Mouse (Mus musculus): ENCODE measurements around the gene Cldn4. TPM values are rescaled to one million over a fixed set of nuclear protein-coding genes. Genes with fewer than 3 reads are reported as not detected.
"Not testable (repeated sequence)": the region's sequence is repeated elsewhere in the genome, so short reads cannot be mapped to it uniquely, and the experiment has no call there.

The Cldn4 gene
- polyA plus RNA-seq, 1 experiment from 2014 or later: 0.85 TPM

GRCm38 (mm10) chr5:134947420-134948084 lies 818 bp upstream of the Cldn4 start:
- Histone ChIP-seq H3K9me3 (ENCODE audit: control insufficient read depth, low read length) (no peaks in the 10 kb centered on the region), H3K4me3 (ENCODE audit: control insufficient read depth in 1 of 2, insufficient read depth in 1 of 2, low read depth in 1 of 2, low read length in 2 of 2) (no peak overlapping the region), H3K36me3 (ENCODE audit: control insufficient read depth, insufficient read depth, low read length) (no peaks in the 10 kb centered on the region), H3K9ac (ENCODE audit: low read length) (no peak overlapping the region), H3K27ac (replicated peaks in 1 of 2; ENCODE audit: control insufficient read depth in 1 of 2, insufficient read depth in 1 of 2, low read depth in 2 of 2, low read length in 2 of 2) (no peak overlapping the region), H3K27me3 (ENCODE audit: control insufficient read depth, insufficient read depth, low read length) (peaks cover 24% of the 10 kb centered on the region), H3K4me1 (ENCODE audit: control insufficient read depth in 2 of 2, insufficient read depth in 2 of 2, low read length in 2 of 2) (peaks cover 24 to 28% of the 10 kb centered on the region in 2 experiments), H3K4me2 (ENCODE audit: low read length) (no peak overlapping the region)
- ATAC-seq (ENCODE audit: insufficient number of reproducible peaks, insufficient read depth, low FRiP score, low read depth): no peak
- 55% methylated on average over 5 of the region's 5 CpGs for WGBS

- no peak overlapping the region; a peak in 1 of 4 replicates for H3K4me3 ChIP-seq (ENCODE audit: control insufficient read depth in 1 of 2, insufficient read depth in 1 of 2, low read depth in 1 of 2, low read length in 2 of 2)
- WGBS: 30% methylated on average over 43 of the region's 43 CpGs
- H3K36me3 ChIP-seq (ENCODE audit: control insufficient read depth, insufficient read depth, low read length): no peaks in the 10 kb centered on the region
- H3K27ac ChIP-seq (replicated peaks in 1 of 2; ENCODE audit: control insufficient read depth in 1 of 2, insufficient read depth in 1 of 2, low read depth in 2 of 2, low read length in 2 of 2): no peak overlapping the region
- peak overlapping the region; percentile 39 for H3K4me2 ChIP-seq (ENCODE audit: low read length)
- H3K9me3 ChIP-seq (ENCODE audit: control insufficient read depth, low read length): no peaks in the 10 kb centered on the region
- no peak overlapping the region for H3K9ac ChIP-seq (ENCODE audit: low read length)
- H3K4me1 ChIP-seq (ENCODE audit: control insufficient read depth in 2 of 2, insufficient read depth in 2 of 2, low read length in 2 of 2): peaks cover 18 to 22% of the 10 kb centered on the region in 2 experiments
- H3K27me3 ChIP-seq (ENCODE audit: control insufficient read depth, insufficient read depth, low read length): peaks cover 24% of the 10 kb centered on the region
- no peak for ATAC-seq (ENCODE audit: insufficient number of reproducible peaks, insufficient read depth, low FRiP score, low read depth)
These were observed 474 bp downstream of the Cldn4 start for GRCm38 (mm10) chr5:134946063-134946856.

DNA sequence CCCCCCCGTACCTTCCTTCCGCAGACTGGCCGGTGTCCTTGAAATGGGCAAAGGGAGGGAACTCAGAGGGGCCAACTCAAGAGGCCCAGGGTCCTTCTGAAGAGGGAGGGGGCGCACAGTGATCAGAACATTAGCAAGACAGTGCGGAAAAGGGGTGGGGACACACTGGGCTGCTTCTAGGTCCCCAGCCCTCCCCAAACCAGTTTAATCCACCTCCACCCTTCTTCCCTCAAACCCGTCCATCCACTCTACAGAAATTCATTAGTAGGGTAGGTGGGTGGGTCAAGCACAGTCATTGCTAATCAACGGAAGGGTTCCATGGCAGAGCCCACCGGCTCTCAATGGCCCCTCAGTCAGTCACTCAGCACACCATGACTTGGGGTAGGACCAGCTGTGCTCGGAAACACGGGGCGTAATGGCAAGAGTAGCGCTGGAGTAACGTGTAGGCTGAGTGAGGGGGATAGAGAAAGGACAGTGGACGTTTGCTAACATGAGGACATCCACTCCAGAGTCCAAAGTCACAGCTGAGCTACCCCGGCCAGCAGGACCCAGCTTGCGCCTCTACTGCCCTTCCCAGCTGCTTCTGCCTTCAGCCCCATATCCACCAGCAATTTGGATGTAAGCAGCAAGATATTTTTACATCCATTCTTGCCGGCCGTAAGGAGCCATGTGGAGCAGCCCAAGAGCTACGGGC lies 1.3 kb downstream of the Cldn4 start:
- Histone ChIP-seq H3K9ac (ENCODE audit: low read length) (no peak overlapping the region), H3K27ac (replicated peaks in 1 of 2; ENCODE audit: control insufficient read depth in 1 of 2, insufficient read depth in 1 of 2, low read depth in 2 of 2, low read length in 2 of 2) (no peak overlapping the region), H3K4me2 (ENCODE audit: low read length) (no peak overlapping the region)

GRCm38 (mm10) chr5:134944179-134944578 lies 2.6 kb downstream of the Cldn4 start:
- ATAC-seq (ENCODE audit: insufficient number of reproducible peaks, insufficient read depth, low FRiP score, low read depth): no peak
- Histone ChIP-seq H3K27me3 (ENCODE audit: control insufficient read depth, insufficient read depth, low read length) (peaks cover 24% of the 10 kb centered on the region), H3K4me3 (ENCODE audit: control insufficient read depth in 1 of 2, insufficient read depth in 1 of 2, low read depth in 1 of 2, low read length in 2 of 2) (no peak overlapping the region), H3K4me1 (ENCODE audit: control insufficient read depth in 2 of 2, insufficient read depth in 2 of 2, low read length in 2 of 2) (peaks cover 11 to 14% of the 10 kb centered on the region in 2 experiments), H3K36me3 (ENCODE audit: control insufficient read depth, insufficient read depth, low read length) (no peaks in the 10 kb centered on the region), H3K27ac (replicated peaks in 1 of 2; ENCODE audit: control insufficient read depth in 1 of 2, insufficient read depth in 1 of 2, low read depth in 2 of 2, low read length in 2 of 2) (no peak overlapping the region), H3K9me3 (ENCODE audit: control insufficient read depth, low read length) (no peaks in the 10 kb centered on the region), H3K4me2 (ENCODE audit: low read length) (no peak overlapping the region), H3K9ac (ENCODE audit: low read length) (no peak overlapping the region)
- WGBS: 49% methylated on average over 5 of the region's 5 CpGs

More for the DNA sequence above, 1.3 kb downstream of the Cldn4 start:
- no peak for ATAC-seq (ENCODE audit: insufficient number of reproducible peaks, insufficient read depth, low FRiP score, low read depth)
- no peaks in the 10 kb centered on the region for H3K9me3 ChIP-seq (ENCODE audit: control insufficient read depth, low read length)
- H3K4me3 ChIP-seq (ENCODE audit: control insufficient read depth in 1 of 2, insufficient read depth in 1 of 2, low read depth in 1 of 2, low read length in 2 of 2): no peak overlapping the region
- peaks cover 11 to 14% of the 10 kb centered on the region in 2 experiments for H3K4me1 ChIP-seq (ENCODE audit: control insufficient read depth in 2 of 2, insufficient read depth in 2 of 2, low read length in 2 of 2)
- peaks cover 24% of the 10 kb centered on the region for H3K27me3 ChIP-seq (ENCODE audit: control insufficient read depth, insufficient read depth, low read length)
- WGBS: 59% methylated on average over 17 of the region's 19 CpGs
- no peaks in the 10 kb centered on the region for H3K36me3 ChIP-seq (ENCODE audit: control insufficient read depth, insufficient read depth, low read length)

GRCm38 (mm10) chr5:134942740-134943139 lies 4.0 kb downstream of the Cldn4 start:
- no peak for ATAC-seq (ENCODE audit: insufficient number of reproducible peaks, insufficient read depth, low FRiP score, low read depth)

DNA sequence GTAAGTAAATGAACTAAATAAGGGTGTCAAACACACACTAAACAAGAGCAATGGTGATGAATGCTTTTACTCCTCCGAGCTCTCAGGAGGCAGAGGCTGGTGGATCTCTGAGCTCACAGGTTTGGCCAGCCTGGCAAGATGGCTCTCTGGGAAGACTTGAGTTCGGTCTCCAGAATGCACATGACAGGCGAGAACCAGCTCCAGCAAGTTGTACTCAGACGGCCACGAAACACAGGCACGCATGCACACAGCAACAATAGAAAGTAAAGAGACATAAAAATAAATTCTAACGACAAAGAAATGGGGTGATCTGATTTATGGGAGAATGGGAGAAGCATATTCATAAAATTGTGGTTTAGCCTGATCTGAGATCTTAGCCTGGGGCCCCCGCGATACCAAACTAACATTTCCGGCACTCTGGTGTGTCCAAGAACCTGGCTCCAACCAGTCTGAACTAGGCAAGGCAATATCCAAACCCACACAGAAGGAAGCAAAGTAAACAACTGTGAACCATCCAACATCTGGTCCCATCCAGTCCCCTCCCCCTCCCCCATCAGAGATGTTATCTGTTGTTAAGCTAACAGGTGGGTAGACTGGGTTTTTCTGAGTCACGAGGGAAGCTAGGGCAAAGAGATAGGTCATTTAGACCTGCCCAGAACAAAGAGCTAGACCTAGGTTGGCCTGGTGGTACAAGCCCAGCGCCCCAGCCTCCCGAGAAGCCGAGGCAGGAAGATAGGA lies 5.1 kb downstream of the Cldn4 start:
- H3K4me3 ChIP-seq (ENCODE audit: control insufficient read depth in 1 of 2, insufficient read depth in 1 of 2, low read depth in 1 of 2, low read length in 2 of 2): no peak overlapping the region
- 78% methylated on average over 14 of the region's 14 CpGs for WGBS
- no peaks in the 10 kb centered on the region for H3K9me3 ChIP-seq (ENCODE audit: control insufficient read depth, low read length)
- peaks cover 16% of the 10 kb centered on the region for H3K27me3 ChIP-seq (ENCODE audit: control insufficient read depth, insufficient read depth, low read length)
- no peaks in the 10 kb centered on the region for H3K36me3 ChIP-seq (ENCODE audit: control insufficient read depth, insufficient read depth, low read length)
- H3K27ac ChIP-seq (replicated peaks in 1 of 2; ENCODE audit: control insufficient read depth in 1 of 2, insufficient read depth in 1 of 2, low read depth in 2 of 2, low read length in 2 of 2): no peak overlapping the region
- H3K4me2 ChIP-seq (ENCODE audit: low read length): no peak overlapping the region
- no peak overlapping the region for H3K9ac ChIP-seq (ENCODE audit: low read length)
- H3K4me1 ChIP-seq (ENCODE audit: control insufficient read depth in 2 of 2, insufficient read depth in 2 of 2, low read length in 2 of 2): peaks cover 3 to 4% of the 10 kb centered on the region in 2 experiments; a peak in 3 of 4 replicates
- no peak for ATAC-seq (ENCODE audit: insufficient number of reproducible peaks, insufficient read depth, low FRiP score, low read depth)

More at GRCm38 (mm10) chr5:134942740-134943139, 4.0 kb downstream of the Cldn4 start:
- Histone ChIP-seq H3K4me1 (ENCODE audit: control insufficient read depth in 2 of 2, insufficient read depth in 2 of 2, low read length in 2 of 2) (peaks cover 11% of the 10 kb centered on the region in 2 experiments), H3K4me3 (ENCODE audit: control insufficient read depth in 1 of 2, insufficient read depth in 1 of 2, low read depth in 1 of 2, low read length in 2 of 2) (no peak overlapping the region), H3K36me3 (ENCODE audit: control insufficient read depth, insufficient read depth, low read length) (no peaks in the 10 kb centered on the region), H3K9ac (ENCODE audit: low read length) (no peak overlapping the region), H3K4me2 (ENCODE audit: low read length) (no peak overlapping the region), H3K27ac (replicated peaks in 1 of 2; ENCODE audit: control insufficient read depth in 1 of 2, insufficient read depth in 1 of 2, low read depth in 2 of 2, low read length in 2 of 2) (no peak overlapping the region), H3K27me3 (ENCODE audit: control insufficient read depth, insufficient read depth, low read length) (peaks cover 24% of the 10 kb centered on the region), H3K9me3 (ENCODE audit: control insufficient read depth, low read length) (no peaks in the 10 kb centered on the region)
- 61% methylated on average over 2 of the region's 2 CpGs for WGBS

DNA sequence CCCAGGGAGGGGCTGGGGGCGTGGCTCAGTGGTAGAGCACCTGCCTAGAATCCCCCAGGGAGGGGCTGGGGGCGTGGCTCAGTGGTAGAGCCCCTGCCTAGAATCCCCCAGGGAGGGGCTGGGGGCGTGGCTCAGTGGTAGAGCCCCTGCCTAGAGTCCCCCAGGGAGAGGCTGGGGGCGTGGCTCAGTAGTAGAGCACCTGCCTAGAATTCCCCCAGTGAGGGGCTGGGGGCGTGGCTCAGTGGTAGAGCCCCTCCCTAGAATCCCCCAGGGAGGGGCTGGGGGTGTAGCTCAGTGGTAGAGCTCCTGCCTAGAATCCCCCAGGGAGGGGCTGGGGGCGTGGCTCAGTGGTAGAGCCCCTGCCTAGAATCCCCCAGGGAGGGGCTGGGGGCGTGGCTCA lies 7.2 kb downstream of the Cldn4 start:
- ATAC-seq (ENCODE audit: insufficient number of reproducible peaks, insufficient read depth, low FRiP score, low read depth); H3K4me2 ChIP-seq (ENCODE audit: low read length); H3K9ac ChIP-seq (ENCODE audit: low read length); H3K4me1 ChIP-seq (ENCODE audit: control insufficient read depth in 2 of 2, insufficient read depth in 2 of 2, low read length in 2 of 2); H3K36me3 ChIP-seq (ENCODE audit: control insufficient read depth, insufficient read depth, low read length); H3K27ac ChIP-seq (replicated peaks in 1 of 2; ENCODE audit: control insufficient read depth in 1 of 2, insufficient read depth in 1 of 2, low read depth in 2 of 2, low read length in 2 of 2); H3K27me3 ChIP-seq (ENCODE audit: control insufficient read depth, insufficient read depth, low read length); H3K9me3 ChIP-seq (ENCODE audit: control insufficient read depth, low read length); H3K4me3 ChIP-seq (ENCODE audit: control insufficient read depth in 1 of 2, insufficient read depth in 1 of 2, low read depth in 1 of 2, low read length in 2 of 2): not testable (repeated sequence)
- 83% methylated on average over 3 of the region's 7 CpGs for WGBS

Data from heart, embryonic 14.5 days (tissue).